Mouse (Mus musculus) testis, adult 2 months (tissue): ENCODE results near the gene Plpp3. TPM values are rescaled to one million over a fixed set of nuclear protein-coding genes. Genes with fewer than 3 reads are reported as not detected.

Experiments used
- H3K27ac ChIP-seq: fragments of 200-500 bp; 2 replicates; pipeline ENCODE4 v1.5.1; 2012; ENCODE audit warnings: low read depth, low read length; ENCODE audit not compliant: control insufficient read depth, insufficient read depth
- H3K27me3 ChIP-seq: fragments of 200-500 bp; 2 replicates; pipeline ENCODE4 v1.6.1; 2012; ENCODE audit warnings: mild to moderate bottlenecking, low read length, moderate library complexity; ENCODE audit not compliant: control insufficient read depth, insufficient read depth
- H3K36me3 ChIP-seq: fragments of 200-500 bp; 2 replicates; pipeline ENCODE4 v1.6.1; 2012; ENCODE audit warnings: mild to moderate bottlenecking, low read length; ENCODE audit not compliant: control insufficient read depth, insufficient read depth
- H3K4me1 ChIP-seq: fragments of 200-500 bp; 2 replicates; pipeline ENCODE4 v1.6.1; 2012; ENCODE audit warnings: low read length; ENCODE audit not compliant: control insufficient read depth, insufficient read depth
- H3K4me3 ChIP-seq: fragments of 200-500 bp; 2 replicates; pipeline ENCODE4 v1.5.1; 2012; ENCODE audit warnings: low read depth, mild to moderate bottlenecking, low read length, moderate library complexity, mixed read lengths; ENCODE audit not compliant: control insufficient read depth
- CTCF ChIP-seq: fragments of 200-500 bp; IDR thresholded peaks from 2 replicates; pipeline ENCODE4 v1.5.1; 2012; ENCODE audit warnings: low read depth, mild to moderate bottlenecking, inconsistent platforms, low read length, moderate library complexity; ENCODE audit not compliant: control insufficient read depth, insufficient read depth, insufficient replicate concordance
- POLR2A ChIP-seq: fragments of 200-500 bp; IDR thresholded peaks from 2 replicates; pipeline ENCODE4 v1.6.1; 2012; ENCODE audit warnings: low read depth, mild to moderate bottlenecking, inconsistent platforms, low read length, moderate library complexity; ENCODE audit not compliant: control insufficient read depth
- polyA plus RNA-seq: library from polyadenylated mRNA; depleted of rRNA; stranded (reverse); fragments of >200 nt; gene quantifications from 2 replicates; pipeline ENCODE4 v1.2.3, GENCODE M21; 2012

Plpp3 gene
- polyA plus RNA-seq, 1 experiment = 12.5 TPM

DNA sequence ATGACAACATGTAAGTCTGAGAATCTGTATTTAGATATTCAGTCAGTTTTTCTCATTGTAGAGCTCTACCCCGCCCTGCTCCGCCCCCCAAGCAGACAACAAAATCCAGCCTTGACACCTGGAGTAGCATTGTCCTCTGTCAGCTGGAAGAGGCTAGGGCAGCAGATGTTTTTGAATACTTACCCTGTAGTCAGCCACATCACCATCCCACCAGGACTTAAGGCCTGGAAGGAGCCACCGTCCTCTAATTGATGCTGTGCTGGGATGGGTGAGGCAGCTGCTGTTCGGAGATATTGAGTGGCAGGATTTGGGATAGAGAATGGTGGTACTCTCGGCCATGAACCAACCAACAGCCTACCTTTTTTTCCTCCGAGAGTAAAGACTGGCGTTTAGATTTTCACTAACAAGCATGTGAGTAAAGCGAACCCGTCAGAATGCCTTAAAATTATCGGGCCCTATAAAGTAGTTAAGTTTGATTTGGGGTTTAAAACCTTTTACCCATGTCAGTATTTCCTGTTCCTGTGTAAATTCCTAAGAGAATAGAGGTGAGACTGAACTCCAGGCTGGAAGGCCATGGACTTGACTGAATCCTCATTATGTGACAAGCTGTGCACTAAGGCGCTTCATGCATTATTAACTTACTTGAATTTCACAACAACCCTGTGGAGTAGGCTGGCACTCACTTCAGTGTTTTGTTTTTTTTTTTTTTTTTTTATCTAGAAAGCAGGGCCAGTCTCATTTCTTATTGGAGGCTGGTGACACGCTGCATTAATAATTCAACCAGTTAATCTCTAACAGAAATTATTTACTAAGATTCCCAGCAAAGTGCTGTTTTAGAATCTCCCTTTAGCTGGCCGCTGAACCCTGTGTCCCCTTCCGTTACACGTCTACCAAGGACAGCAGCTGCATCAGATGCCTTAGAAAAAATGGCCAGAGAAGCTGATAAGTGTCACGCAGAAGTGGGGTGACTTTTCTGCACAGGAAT, 13.0 kb downstream of the Plpp3 start:
- Histone ChIP-seq H3K4me3 (no peak overlapping the region), H3K27me3 (no peaks in the 10 kb centered on the region), H3K36me3 (no peaks in the 10 kb centered on the region), H3K4me1 (no peaks in the 10 kb centered on the region), H3K27ac (no peak overlapping the region)
- TF ChIP-seq POLR2A (no peak), CTCF (no peak)

DNA sequence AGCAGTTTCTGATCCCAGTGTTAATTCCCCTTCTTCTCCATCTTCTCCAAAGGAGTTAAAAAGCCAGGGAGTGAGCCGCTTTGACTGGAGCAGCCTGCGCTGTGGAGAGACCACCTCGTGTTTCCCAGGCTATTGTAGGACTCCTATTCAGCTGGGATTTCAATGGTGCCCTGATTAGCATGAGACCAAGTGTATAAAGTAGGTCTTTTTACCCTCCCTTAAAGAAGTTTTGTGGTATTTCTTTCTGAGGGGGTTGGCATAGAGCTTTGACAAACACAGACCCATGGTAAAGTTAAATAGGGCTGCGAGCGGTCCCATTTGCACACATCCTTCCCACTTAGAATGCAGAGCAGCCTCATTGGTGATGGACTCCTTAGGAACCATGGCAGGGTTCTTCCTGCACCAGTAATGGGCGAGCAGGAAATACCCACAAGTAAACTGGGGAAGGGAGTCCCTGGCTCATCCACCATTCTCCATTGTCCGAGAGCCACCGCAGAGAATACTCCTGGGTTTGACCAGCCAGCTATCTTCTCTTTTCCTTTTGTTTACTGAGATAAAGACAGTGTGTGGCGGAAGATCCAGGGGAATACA, 13.8 kb downstream of the Plpp3 start:
- no peaks in the 10 kb centered on the region for H3K27me3 ChIP-seq
- no peaks in the 10 kb centered on the region for H3K36me3 ChIP-seq
- no peak overlapping the region for H3K27ac ChIP-seq
- H3K4me1 ChIP-seq = 0 out of 2 replicates have a peak, but pooled peaks cover 2% of the 10 kb centered on the region
- TF ChIP-seq POLR2A (no peak), CTCF (no peak)
- H3K4me3 ChIP-seq = no peak overlapping the region

DNA sequence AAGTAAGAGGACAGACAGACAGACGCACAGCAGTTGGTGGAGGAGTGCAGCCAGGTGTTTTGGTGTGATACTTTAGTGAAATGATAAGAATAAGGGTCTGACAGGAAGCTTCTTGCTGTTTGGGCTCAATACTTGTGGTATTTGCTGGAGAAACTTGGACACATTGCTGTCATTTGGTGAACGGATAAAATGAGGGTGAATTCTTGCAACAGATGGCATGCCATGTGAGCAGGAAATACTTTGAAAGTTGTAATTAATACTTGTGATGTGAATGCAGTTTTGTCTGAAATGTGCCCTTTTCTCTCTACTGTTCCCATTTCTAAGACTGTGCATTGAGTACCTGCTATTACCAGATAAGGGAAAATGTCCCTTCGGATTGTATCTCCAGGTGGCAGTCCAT, 14.3 kb downstream of the Plpp3 start:
- Histone ChIP-seq H3K4me3 (no peak overlapping the region), H3K36me3 (no peaks in the 10 kb centered on the region), H3K27ac (no peak overlapping the region), H3K4me1 (0 out of 2 replicates have a peak, but pooled peaks cover 2% of the 10 kb centered on the region), H3K27me3 (no peaks in the 10 kb centered on the region)
- TF ChIP-seq POLR2A (no peak), CTCF (no peak)

DNA sequence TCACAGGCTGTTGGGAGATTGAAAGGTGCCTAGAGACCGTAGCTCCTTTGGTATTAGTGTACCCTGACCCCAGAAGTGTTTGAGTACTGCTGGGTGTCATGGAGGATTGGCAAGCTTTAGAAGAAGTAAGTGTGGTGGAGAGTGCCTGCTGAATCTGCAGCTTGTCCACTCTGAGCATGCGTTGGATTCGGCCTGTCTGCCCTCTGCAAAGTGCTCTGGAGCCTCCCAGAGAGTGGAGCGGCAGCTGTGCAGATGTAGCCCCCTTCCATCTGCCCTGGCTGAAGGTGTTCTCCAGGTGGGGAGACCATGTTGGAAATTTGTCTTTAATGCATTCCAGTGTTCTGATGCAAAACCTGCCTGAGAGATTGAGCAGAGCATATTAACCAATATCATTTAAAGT, 17.6 kb downstream of the Plpp3 start:
- Histone ChIP-seq H3K4me3 (no peak overlapping the region), H3K4me1 (0 out of 2 replicates have a peak, but pooled peaks cover 2% of the 10 kb centered on the region), H3K27me3 (no peaks in the 10 kb centered on the region), H3K36me3 (no peaks in the 10 kb centered on the region), H3K27ac (no peak overlapping the region)
- TF ChIP-seq POLR2A (no peak), CTCF (no peak)

DNA sequence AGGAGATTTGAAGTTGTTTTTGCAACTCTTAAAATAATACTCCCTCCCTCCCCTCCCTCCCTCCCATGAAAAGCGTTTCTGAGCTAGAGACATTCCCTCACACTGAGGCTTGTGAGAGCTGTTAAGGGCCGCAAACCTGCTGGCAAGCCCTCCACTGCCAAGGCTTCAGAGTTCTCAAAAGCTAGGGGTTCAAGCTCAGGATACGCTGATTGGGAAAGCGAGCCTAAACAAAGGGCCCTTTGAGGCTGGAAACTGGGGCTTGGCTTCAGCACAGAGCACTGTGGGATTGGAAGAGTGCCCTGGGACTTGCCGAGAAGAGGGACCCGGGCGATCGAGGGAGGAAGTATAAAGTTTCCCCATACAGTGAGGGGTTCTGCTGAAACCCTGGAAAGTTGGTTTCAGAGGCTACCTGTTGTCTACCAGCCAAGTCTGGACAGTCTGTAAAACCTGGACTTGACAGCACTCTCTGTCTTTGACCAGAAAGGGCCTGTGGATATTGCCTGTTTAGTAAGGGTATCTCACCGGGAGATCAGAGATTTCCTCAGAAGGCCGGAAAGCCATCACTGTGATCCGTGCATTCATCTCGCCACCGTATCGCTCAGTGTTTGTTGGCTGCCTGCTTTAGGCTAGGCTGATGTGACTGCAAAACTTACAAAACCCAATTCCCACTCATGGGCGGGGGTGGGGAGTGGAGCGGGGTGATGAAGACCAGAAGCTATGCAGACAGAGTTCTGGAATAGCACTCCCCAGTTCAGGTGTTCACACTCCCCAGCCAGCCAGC, 18.3 kb downstream of the Plpp3 start:
- TF ChIP-seq CTCF (no peak), POLR2A (no peak)
- Histone ChIP-seq H3K4me3 (no peak overlapping the region), H3K27me3 (no peaks in the 10 kb centered on the region), H3K27ac (no peak overlapping the region), H3K4me1 (0 out of 2 replicates have a peak, but pooled peaks cover 2% of the 10 kb centered on the region), H3K36me3 (no peaks in the 10 kb centered on the region)

DNA sequence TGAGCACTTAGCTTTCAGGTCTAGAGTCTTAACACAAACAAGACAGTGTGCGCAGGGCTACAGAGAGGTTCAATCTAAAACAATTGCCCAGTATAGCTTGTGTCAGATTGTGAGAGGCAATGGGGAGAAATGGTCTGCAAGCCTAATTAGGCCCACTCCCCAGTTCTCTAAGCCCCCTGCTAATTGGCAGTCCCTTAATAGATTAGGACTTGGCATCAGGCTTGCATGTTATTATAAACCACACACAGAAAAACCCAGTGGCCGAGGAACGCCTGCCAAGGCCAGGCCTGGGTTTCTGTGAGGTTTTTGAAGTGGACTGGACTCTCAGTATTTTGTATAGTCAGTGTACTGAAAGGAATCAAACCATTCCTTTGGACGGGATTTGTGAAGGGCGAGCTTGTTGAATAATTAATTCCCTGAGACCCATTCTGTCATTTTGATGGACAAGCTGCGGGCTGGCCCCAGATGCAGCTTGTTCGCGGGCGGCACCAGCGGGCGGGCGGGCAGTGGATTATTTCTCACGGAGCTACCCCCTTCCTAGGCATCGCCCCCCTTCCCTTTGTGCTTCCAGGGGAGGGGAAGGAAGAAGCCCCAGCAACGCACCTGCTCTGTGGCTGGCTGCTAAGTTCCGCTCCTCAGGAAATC, 24.0 kb downstream of the Plpp3 start:
- TF ChIP-seq POLR2A = no peak
- TF ChIP-seq CTCF = no peak
- Histone ChIP-seq H3K27me3 (no peaks in the 10 kb centered on the region), H3K4me3 (no peak overlapping the region), H3K36me3 (no peaks in the 10 kb centered on the region), H3K4me1 (no peaks in the 10 kb centered on the region), H3K27ac (no peak overlapping the region)

DNA sequence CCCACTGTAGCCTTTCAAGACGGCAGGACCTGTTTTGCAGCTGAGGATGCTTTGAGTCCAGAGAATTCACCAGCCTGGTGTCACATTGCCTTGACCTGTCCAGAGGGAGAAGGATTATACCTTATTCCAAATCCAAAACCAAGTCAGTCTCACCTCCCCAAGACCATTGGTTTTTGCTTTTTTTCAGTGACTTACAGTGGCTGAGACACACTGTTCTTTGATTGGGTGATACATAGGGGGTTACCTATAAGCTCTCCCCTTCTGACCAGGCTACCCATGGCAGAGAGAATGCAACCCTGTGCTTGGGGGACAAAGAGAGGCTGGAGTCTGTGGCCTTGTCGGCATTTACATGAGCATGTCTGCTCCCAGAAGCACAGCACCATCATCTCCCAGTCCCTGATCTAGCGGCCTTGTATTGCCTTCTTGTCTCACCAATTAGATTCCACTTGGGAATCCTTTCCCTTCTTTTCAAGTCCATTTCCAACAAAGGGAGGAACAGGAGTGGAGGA, 24.6 kb downstream of the Plpp3 start:
- no peaks in the 10 kb centered on the region for H3K36me3 ChIP-seq
- no peak overlapping the region for H3K4me3 ChIP-seq
- H3K27ac ChIP-seq = no peak overlapping the region
- no peaks in the 10 kb centered on the region for H3K4me1 ChIP-seq
- H3K27me3 ChIP-seq = no peaks in the 10 kb centered on the region
- TF ChIP-seq CTCF = no peak
- no peak for TF ChIP-seq POLR2A
